Mouse (Mus musculus) T-helper 2 cell (primary cell): ENCODE results near the gene 4933405O20Rik.

ENCODE experiments used
- in situ Hi-C: fragments of 300-600 bp; cut with MboI, MseI; formaldehyde crosslinking; loops from one replicate; pipeline ENCODE4 v1.15.1; 2025; ENCODE audit warnings: high pct_unique_total_duplicates

4933405O20Rik gene

DNA sequence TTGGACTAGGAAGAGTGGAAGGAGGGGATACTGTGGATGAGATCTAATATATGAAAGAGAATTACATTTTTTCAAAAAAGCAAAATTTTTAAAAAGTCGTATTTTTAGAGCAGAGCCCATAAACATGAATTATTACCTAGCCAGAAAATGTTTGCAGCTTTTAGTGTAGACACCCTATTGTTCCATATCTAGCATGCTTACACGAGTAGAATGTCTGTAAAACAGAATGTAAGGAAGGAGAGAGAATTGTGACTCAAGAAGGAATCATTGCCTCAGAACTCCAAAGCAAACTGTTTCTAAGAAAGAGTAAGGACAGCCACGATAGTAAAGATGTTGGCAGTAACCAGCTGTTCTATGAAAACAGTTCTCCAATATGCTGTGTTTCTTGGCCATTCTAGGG is at the start of gene 4933405O20Rik:
4933405O20Rik (plus strand) TSS at position 301 of the 400 bp plus-strand sequence.
- in situ Hi-C loops: no loop called here

DNA sequence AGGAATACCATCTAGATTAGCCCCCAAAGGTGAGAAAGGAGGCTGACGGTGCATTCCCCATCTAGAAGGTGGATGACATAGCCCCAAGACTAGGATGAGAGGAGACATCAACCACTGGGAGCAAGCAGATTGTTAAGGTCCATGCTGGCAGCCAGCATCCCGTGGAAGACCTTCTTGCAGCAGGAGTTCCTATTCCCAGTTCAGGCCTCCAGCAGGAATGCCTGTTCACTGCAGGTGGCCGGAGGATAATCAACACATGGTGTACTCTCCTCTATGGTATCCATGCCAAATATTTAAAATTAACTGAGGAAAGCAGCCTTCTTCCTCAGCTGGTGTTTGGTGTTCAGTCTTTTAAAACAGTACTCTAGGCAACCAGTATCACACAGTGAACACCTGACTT is 49.4 kb upstream of the 4933405O20Rik start:
- in situ Hi-C loops: no loop called here

DNA sequence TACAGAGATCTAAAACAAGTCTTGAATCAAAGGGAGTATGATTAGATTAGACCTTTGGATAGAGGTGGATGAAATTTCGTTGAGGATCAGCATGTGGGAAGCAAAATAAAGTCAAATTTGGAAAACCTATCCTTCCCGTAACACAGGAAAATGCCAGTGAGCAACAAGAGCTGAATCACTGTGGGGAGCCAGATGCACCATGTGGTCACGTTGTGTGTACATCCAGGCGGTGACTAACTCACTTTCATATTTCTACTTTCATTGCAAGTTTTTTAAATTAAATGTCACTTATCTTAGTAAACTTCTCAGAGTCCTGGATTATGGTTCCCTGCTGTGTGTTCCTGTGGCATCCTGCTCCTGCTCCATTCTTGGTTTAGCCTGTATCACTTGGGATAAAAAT is 47.6 kb upstream of the 4933405O20Rik start:
- in situ Hi-C loops: no loop called here

DNA sequence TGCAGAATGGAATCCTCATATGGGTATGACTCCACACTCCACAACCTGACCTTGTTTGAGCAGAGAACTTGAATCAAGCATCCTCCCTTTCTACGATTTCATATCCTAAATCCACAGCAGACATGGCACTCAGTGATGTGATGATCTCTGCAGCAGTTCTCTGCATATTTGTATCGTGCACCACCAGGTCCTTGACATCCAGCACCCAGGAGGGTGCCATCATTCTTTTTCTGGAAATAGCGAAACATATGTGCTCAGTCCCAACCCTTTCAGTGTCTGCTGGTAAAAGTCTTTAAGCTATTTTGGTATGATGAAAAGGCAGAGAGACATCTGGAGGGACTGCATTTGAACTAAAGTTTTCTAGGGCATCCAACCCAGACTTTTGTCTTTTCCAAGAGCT is 36.3 kb upstream of the 4933405O20Rik start:
- in situ Hi-C loops: no loop called here

DNA sequence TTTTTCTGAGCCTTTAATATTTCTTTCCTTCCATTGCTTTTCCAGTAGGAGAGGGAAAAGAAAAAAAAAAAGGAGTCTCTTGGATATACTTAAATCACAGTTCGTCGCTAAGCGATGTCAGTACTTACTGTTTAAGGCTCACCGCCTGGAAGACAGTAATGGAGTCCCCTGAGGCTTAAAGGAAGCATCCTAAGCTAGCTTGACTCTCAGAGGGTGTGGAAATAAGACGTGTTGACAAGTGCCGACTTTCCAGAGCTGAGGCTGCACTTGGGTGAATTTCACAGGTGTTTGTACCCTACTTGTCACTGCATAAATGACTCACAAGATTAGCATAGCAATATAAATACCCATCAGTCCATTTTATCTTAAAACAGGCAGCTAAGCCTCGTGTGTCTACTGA is 25.1 kb upstream of the 4933405O20Rik start:
- in situ Hi-C loops: no loop called here

DNA sequence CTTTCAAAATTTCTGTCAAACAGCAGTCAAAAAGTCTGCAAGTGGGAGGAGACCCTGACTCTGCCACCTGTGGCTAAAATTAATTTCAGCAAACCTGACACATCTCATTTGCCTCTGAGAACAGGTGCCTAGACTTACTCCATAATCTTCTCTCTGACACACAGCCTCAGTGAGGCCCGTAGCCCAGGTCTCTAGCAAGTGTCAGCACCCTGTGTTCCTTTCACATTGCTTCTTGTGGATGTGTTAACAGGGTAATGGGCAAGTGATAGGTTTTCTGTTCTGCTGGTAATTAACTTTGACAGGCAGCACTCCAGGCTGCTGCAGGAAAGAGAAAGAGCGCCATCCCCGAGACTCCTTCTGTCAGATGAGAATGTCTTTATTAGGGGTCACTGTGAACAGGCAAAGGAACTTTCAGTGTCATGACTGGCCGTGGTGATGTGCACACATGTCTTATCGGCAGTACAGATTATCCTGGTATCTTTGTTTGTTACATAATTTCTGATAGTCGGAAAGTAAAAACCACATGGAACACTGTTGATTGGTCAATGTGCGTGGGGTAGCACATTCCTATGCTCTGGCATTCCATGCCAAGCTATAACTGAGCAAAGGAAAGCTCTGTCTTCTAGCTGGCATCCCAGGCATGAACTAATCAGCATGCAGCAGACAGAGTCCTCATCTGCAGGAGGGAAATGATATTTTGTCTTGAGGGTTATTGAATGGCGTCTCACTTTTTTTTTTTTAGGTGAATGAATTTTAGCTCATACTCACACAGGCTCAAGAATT is 10.2 kb upstream of the 4933405O20Rik start:
- in situ Hi-C loops: no loop called here

DNA sequence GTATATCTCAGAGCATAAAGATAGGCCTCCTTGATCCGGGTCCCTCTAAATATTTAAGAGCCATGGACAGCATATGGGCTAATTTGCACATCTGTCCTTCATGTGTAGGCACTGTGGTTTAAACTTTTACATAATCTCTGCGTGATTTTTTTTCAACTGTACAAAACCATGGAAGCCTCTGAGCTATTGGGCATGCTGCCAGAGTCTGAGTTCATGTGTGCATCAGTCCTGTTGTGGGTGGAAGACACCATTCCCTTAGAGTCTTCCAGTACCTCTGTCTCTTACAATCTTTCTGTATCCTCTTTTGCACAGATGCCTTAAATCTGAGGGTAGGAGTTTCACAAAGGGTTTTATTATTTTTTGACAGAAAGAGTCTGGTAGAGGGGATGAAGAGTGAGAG is 15.1 kb downstream of the 4933405O20Rik start:
- in situ Hi-C loops: no loop called here

DNA sequence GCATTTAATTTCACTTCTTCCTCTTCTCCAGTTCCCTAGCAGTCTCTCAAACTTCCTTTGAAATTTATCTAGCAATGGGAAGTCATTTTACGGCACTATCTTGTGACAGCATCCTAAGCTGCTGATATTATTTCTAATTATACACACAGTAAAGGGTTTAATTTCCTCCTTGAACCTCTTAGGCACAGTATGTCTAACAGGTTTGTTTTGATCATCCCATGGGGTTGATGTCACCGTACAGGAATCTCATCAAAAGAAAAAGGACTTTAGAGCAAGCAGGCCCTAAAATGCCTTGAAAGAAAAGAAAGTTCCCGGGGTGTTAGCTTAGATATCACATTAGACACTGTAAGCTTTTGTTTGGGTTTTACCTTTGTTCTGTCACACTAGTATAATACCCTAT is 30.2 kb downstream of the 4933405O20Rik start:
- in situ Hi-C loops: no loop called here

DNA sequence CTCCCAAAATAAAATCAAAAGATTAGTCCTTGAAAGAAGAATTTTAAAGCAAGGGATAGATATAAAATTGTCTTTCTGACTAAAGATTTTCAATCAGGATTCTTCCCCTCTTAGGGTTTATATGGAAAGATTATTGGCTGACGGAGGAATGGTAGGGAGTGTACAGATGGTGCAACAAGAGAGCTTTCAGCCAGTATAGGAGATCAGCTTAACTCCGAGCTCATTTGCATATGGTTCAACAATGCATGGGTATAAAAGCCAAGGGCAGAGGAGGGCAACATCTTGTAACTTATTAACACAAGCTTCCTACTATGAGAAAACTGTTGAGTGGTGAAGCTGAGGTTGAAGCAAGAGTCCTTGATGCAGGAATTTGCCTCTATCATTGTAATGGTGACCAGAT is 34.2 kb downstream of the 4933405O20Rik start:
- in situ Hi-C loops: no loop called here
